Mouse (Mus musculus): Measurements from ENCODE around the gene Dnmt3l. TPM values are rescaled to one million over a fixed set of nuclear protein-coding genes. Genes with fewer than 3 reads are reported as not detected.

Gene Dnmt3l
- total and polyA plus RNA-seq, 3 experiments = 0.16 TPM; not detected in 2

- ATAC-seq (ENCODE audit: extremely low read depth, insufficient number of reproducible peaks, low FRiP score, poor library complexity, severe bottlenecking) = no peak
- DNase-seq (ENCODE audit: low spot score) = no peak
- H3K27me3 ChIP-seq (ENCODE audit: insufficient read depth, low read length) = peaks cover 8% of the 10 kb centered on the region
Observed at GRCm38 (mm10) chr10:78074977-78075376, 33.2 kb downstream of the Dnmt3l start.

GRCm38 (mm10) chr10:78077862-78078261 lies 36.1 kb downstream of the Dnmt3l start:
- Histone ChIP-seq H3K27me3 (ENCODE audit: insufficient read depth, low read length) (peaks cover 7% of the 10 kb centered on the region), H3K4me3 (ENCODE audit: low read depth, low read length) (no peak overlapping the region), H3K9me3 (replicated peaks) (no peaks in the 10 kb centered on the region), H3K36me3 (replicated peaks) (no peaks in the 10 kb centered on the region), H3K4me1 (ENCODE audit: insufficient read depth, low read depth, low read length) (no peaks in the 10 kb centered on the region)
- TF ChIP-seq GATA1 (IDR thresholded peaks at IDR 0.05; ENCODE audit: borderline replicate concordance, low read length) (no peak), TAL1 (conservative IDR thresholded peaks at IDR 0.05; ENCODE audit: low read depth, low read length) (no peak), POLR2AphosphoS5 (IDR thresholded peaks at IDR 0.05; ENCODE audit: insufficient replicate concordance, low read depth, low read length) (no peak), CTCF (IDR thresholded peaks at IDR 0.05; ENCODE audit: low read depth, low read length) (no peak), GATA2 (IDR thresholded peaks at IDR 0.05; ENCODE audit: borderline replicate concordance, low read depth, low read length) (no peak)
- DNase-seq (ENCODE audit: low spot score) (no peak), ATAC-seq (ENCODE audit: extremely low read depth, insufficient number of reproducible peaks, low FRiP score, poor library complexity, severe bottlenecking) (no peak)

More at GRCm38 (mm10) chr10:78074977-78075376, 33.2 kb downstream of the Dnmt3l start:
- no peaks in the 10 kb centered on the region for H3K36me3 ChIP-seq (replicated peaks)
- H3K9me3 ChIP-seq (replicated peaks) = no peaks in the 10 kb centered on the region
- no peak for TF ChIP-seq CTCF (IDR thresholded peaks at IDR 0.05; ENCODE audit: low read depth, low read length)
- TF ChIP-seq GATA2 (IDR thresholded peaks at IDR 0.05; ENCODE audit: borderline replicate concordance, low read depth, low read length) = no peak
- TF ChIP-seq GATA1 (IDR thresholded peaks at IDR 0.05; ENCODE audit: borderline replicate concordance, low read length) = no peak
- TF ChIP-seq POLR2AphosphoS5 (IDR thresholded peaks at IDR 0.05; ENCODE audit: insufficient replicate concordance, low read depth, low read length) = no peak
- TF ChIP-seq TAL1 (conservative IDR thresholded peaks at IDR 0.05; ENCODE audit: low read depth, low read length) = no peak
- H3K4me3 ChIP-seq (ENCODE audit: low read depth, low read length) = no peak overlapping the region
- no peaks in the 10 kb centered on the region for H3K4me1 ChIP-seq (ENCODE audit: insufficient read depth, low read depth, low read length)

- H3K36me3 ChIP-seq (replicated peaks) = no peaks in the 10 kb centered on the region
- H3K4me3 ChIP-seq (ENCODE audit: low read depth, low read length) = no peak overlapping the region
- H3K4me1 ChIP-seq (ENCODE audit: insufficient read depth, low read depth, low read length) = no peaks in the 10 kb centered on the region
- DNase-seq (ENCODE audit: low spot score) (no peak), ATAC-seq (ENCODE audit: extremely low read depth, insufficient number of reproducible peaks, low FRiP score, poor library complexity, severe bottlenecking) (no peak)
- H3K27me3 ChIP-seq (ENCODE audit: insufficient read depth, low read length) = peaks cover 9% of the 10 kb centered on the region
- no peaks in the 10 kb centered on the region for H3K9me3 ChIP-seq (replicated peaks)
- TF ChIP-seq CTCF (IDR thresholded peaks at IDR 0.05; ENCODE audit: low read depth, low read length) = no peak
- no peak for TF ChIP-seq POLR2AphosphoS5 (IDR thresholded peaks at IDR 0.05; ENCODE audit: insufficient replicate concordance, low read depth, low read length)
- no peak for TF ChIP-seq GATA2 (IDR thresholded peaks at IDR 0.05; ENCODE audit: borderline replicate concordance, low read depth, low read length)
- TF ChIP-seq TAL1 (conservative IDR thresholded peaks at IDR 0.05; ENCODE audit: low read depth, low read length) = no peak
- no peak for TF ChIP-seq GATA1 (IDR thresholded peaks at IDR 0.05; ENCODE audit: borderline replicate concordance, low read length)
Observed at GRCm38 (mm10) chr10:78078276-78078675, 36.5 kb downstream of the Dnmt3l start.

- H3K4me3 ChIP-seq (ENCODE audit: low read depth, low read length) = no peak overlapping the region
- TF ChIP-seq GATA2 (IDR thresholded peaks at IDR 0.05; ENCODE audit: borderline replicate concordance, low read depth, low read length) (no peak), GATA1 (IDR thresholded peaks at IDR 0.05; ENCODE audit: borderline replicate concordance, low read length) (no peak), POLR2AphosphoS5 (IDR thresholded peaks at IDR 0.05; ENCODE audit: insufficient replicate concordance, low read depth, low read length) (no peak), CTCF (IDR thresholded peaks at IDR 0.05; ENCODE audit: low read depth, low read length) (no peak), TAL1 (conservative IDR thresholded peaks at IDR 0.05; ENCODE audit: low read depth, low read length) (no peak)
- no peak for ATAC-seq (ENCODE audit: extremely low read depth, insufficient number of reproducible peaks, low FRiP score, poor library complexity, severe bottlenecking)
- H3K36me3 ChIP-seq (replicated peaks) = no peaks in the 10 kb centered on the region
- no peaks in the 10 kb centered on the region for H3K9me3 ChIP-seq (replicated peaks)
- no peak for DNase-seq (ENCODE audit: low spot score)
- H3K4me1 ChIP-seq (ENCODE audit: insufficient read depth, low read depth, low read length) = no peaks in the 10 kb centered on the region
- H3K27me3 ChIP-seq (ENCODE audit: insufficient read depth, low read length) = peaks cover 12% of the 10 kb centered on the region
Observed at GRCm38 (mm10) chr10:78079955-78080591, 38.3 kb downstream of the Dnmt3l start.

GRCm38 (mm10) chr10:78084073-78084472 lies 42.3 kb downstream of the Dnmt3l start:
- H3K9me3 ChIP-seq (replicated peaks) = no peaks in the 10 kb centered on the region
- no peak for ATAC-seq (ENCODE audit: extremely low read depth, insufficient number of reproducible peaks, low FRiP score, poor library complexity, severe bottlenecking)
- no peak for TF ChIP-seq POLR2AphosphoS5 (IDR thresholded peaks at IDR 0.05; ENCODE audit: insufficient replicate concordance, low read depth, low read length)
- TF ChIP-seq GATA1 (IDR thresholded peaks at IDR 0.05; ENCODE audit: borderline replicate concordance, low read length) = no peak
- no peak for TF ChIP-seq TAL1 (conservative IDR thresholded peaks at IDR 0.05; ENCODE audit: low read depth, low read length)
- TF ChIP-seq CTCF (IDR thresholded peaks at IDR 0.05; ENCODE audit: low read depth, low read length) = no peak
- TF ChIP-seq GATA2 (IDR thresholded peaks at IDR 0.05; ENCODE audit: borderline replicate concordance, low read depth, low read length) = no peak
- no peak overlapping the region for H3K4me3 ChIP-seq (ENCODE audit: low read depth, low read length)
- no peaks in the 10 kb centered on the region for H3K4me1 ChIP-seq (ENCODE audit: insufficient read depth, low read depth, low read length)
- DNase-seq (ENCODE audit: low spot score) = no peak
- no peaks in the 10 kb centered on the region for H3K36me3 ChIP-seq (replicated peaks)
- H3K27me3 ChIP-seq (ENCODE audit: insufficient read depth, low read length) = peaks cover 6% of the 10 kb centered on the region; the same call in 1 of the 2 replicates

GRCm38 (mm10) chr10:78085711-78086110 lies 44.0 kb downstream of the Dnmt3l start:
- Histone ChIP-seq H3K9me3 (replicated peaks) (no peaks in the 10 kb centered on the region), H3K4me1 (ENCODE audit: insufficient read depth, low read depth, low read length) (no peaks in the 10 kb centered on the region), H3K4me3 (ENCODE audit: low read depth, low read length) (no peak overlapping the region), H3K36me3 (replicated peaks) (no peaks in the 10 kb centered on the region), H3K27me3 (ENCODE audit: insufficient read depth, low read length) (peaks cover 5% of the 10 kb centered on the region; the same call in 1 of the 2 replicates)
- ATAC-seq (ENCODE audit: extremely low read depth, insufficient number of reproducible peaks, low FRiP score, poor library complexity, severe bottlenecking) = no peak
- no peak for TF ChIP-seq CTCF (IDR thresholded peaks at IDR 0.05; ENCODE audit: low read depth, low read length)
- no peak for TF ChIP-seq GATA2 (IDR thresholded peaks at IDR 0.05; ENCODE audit: borderline replicate concordance, low read depth, low read length)
- TF ChIP-seq TAL1 (conservative IDR thresholded peaks at IDR 0.05; ENCODE audit: low read depth, low read length) = no peak
- no peak for DNase-seq (ENCODE audit: low spot score)

All from G1E (cell line).